Mouse (Mus musculus) heart, postnatal 0 days (tissue): Measurements from ENCODE around the gene Sall4. TPM values are rescaled to one million over a fixed set of nuclear protein-coding genes. Genes with fewer than 3 reads are reported as not detected.
A peak's percentile ranks its signal among the peaks of the same experiment; 100 is the strongest.

ENCODE experiments used
- ATAC-seq: fragments of 200-750 bp; cut with Nextera tagmentation; 2 replicates; pipeline ENCODE4 v1.8.0; 2017; ENCODE audit warnings: low read depth, moderate number of reproducible peaks, moderate library complexity; ENCODE audit not compliant: insufficient read depth
- DNase-seq: peaks from one replicate; pipeline ENCODE4 v3.0.0-alpha.2; 2016; ENCODE audit warnings: low spot score
- H3K27ac ChIP-seq: fragments of 300-500 bp; sonication (generic); 2 replicates; pipeline ENCODE4 v1.5.1; 2014; ENCODE audit warnings: low read depth, mild to moderate bottlenecking
- H3K27me3 ChIP-seq: fragments of 300-500 bp; sonication (generic); 2 replicates; pipeline ENCODE4 v1.6.1; 2014; ENCODE audit warnings: low read length, mixed read lengths; ENCODE audit not compliant: control insufficient read depth, insufficient read depth
- H3K36me3 ChIP-seq: fragments of 300-500 bp; sonication (generic); replicated peaks from 2 replicates; pipeline ENCODE4 v1.6.1; 2014; ENCODE audit warnings: low read length, mixed read lengths; ENCODE audit not compliant: control insufficient read depth, insufficient read depth
- H3K4me1 ChIP-seq: fragments of 300-500 bp; sonication (generic); 2 replicates; pipeline ENCODE4 v1.6.1; 2014; ENCODE audit warnings: antibody characterized with exemption; ENCODE audit not compliant: control insufficient read depth, insufficient read depth
- H3K4me2 ChIP-seq: fragments of 300-500 bp; sonication (generic); 2 replicates; pipeline ENCODE4 v1.6.1; 2014; ENCODE audit warnings: low read depth, mild to moderate bottlenecking, low read length, moderate library complexity
- H3K4me3 ChIP-seq: fragments of 300-500 bp; sonication (generic); 2 replicates; pipeline ENCODE4 v1.5.1; 2014; ENCODE audit warnings: low read depth, low read length
- H3K9ac ChIP-seq: fragments of 300-500 bp; sonication (generic); replicated peaks from 2 replicates; pipeline ENCODE4 v1.6.1; 2014; ENCODE audit warnings: low read depth, low read length, mixed read lengths
- H3K9me3 ChIP-seq: fragments of 300-500 bp; sonication (generic); replicated peaks from 2 replicates; pipeline ENCODE4 v1.6.1; 2016; ENCODE audit warnings: low read length; ENCODE audit not compliant: control insufficient read depth
- CTCF ChIP-seq: IDR thresholded peaks from 2 replicates; pipeline ENCODE4 v1.5.1; 2016; ENCODE audit warnings: antibody characterized with exemption, control low read depth, low read depth
- EP300 ChIP-seq: IDR thresholded peaks from 2 replicates; pipeline ENCODE4 v1.6.1; 2016; ENCODE audit warnings: antibody characterized with exemption, low read depth
- whole genome bisulfite sequencing: fragments of 180-500 bp; shearing (Covaris S2); extraction: QIAGEN DNeasy Blood & Tissue Kit; methylation state at CpG from one replicate; pipeline ENCODE4 v1.1.7; 2014; 5-methylcytosine and 5-hydroxymethylcytosine counted together
- polyA plus RNA-seq: library from polyadenylated mRNA; unstranded; fragments of >200 nt; fragmentation: Nextera tagmentation; extraction: Ambion mirVana; gene quantifications from 2 replicates; pipeline ENCODE4 v1.2.1, GENCODE M21; 2015
- total RNA-seq: library from RNA; depleted of rRNA; stranded (reverse); fragments of >200 nt; gene quantifications from 2 replicates; pipeline ENCODE4 v1.2.3, GENCODE M21; 2014; ENCODE audit warnings: low replicate concordance

Gene Sall4
- total and polyA plus RNA-seq, 2 experiments from 2014 or later: 0.87 TPM; not detected in 1

DNA sequence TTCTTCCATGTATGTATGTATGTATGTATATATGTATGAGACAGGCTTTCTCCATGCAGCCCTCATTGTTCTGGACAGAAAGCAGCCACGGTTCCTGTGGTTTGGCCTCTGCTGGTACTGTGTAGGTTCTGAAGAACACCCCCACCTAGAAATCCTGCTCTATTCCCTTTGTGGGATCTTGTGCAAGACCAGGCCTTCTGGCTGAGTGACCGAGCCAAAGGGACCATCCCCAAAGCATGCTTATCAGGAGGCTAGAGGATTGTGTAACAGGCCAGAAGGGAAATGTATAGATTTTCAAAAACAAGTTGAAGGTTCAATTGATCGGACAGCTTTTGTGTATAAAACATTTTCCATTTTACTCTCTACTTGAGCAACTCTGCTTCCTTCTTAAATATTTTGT is 8.5 kb upstream of the Sall4 start:
- 74% methylated on average over 3 of the region's 3 CpGs for WGBS
- Histone ChIP-seq H3K9ac (no peak overlapping the region), H3K4me1 (no peaks in the 10 kb centered on the region), H3K27ac (no peak overlapping the region), H3K27me3 (no peaks in the 10 kb centered on the region), H3K36me3 (no peaks in the 10 kb centered on the region), H3K4me3 (no peak overlapping the region), H3K9me3 (no peaks in the 10 kb centered on the region), H3K4me2 (no peak overlapping the region)
- no peak for DNase-seq
- ATAC-seq: no peak
- TF ChIP-seq CTCF (no peak), EP300 (no peak)

- Histone ChIP-seq H3K27me3 (peaks cover 54% of the 10 kb centered on the region), H3K9ac (no peak overlapping the region), H3K36me3 (no peaks in the 10 kb centered on the region), H3K27ac (no peak overlapping the region), H3K9me3 (no peaks in the 10 kb centered on the region), H3K4me3 (no peak overlapping the region), H3K4me1 (0 out of 2 replicates have a peak, but pooled peaks cover 4% of the 10 kb centered on the region), H3K4me2 (no peak overlapping the region)
- DNase-seq (no peak), ATAC-seq (no peak)
- TF ChIP-seq CTCF (no peak), EP300 (no peak)
- 70% methylated on average over 8 of the region's 8 CpGs for WGBS
These were observed 1.5 kb upstream of the Sall4 start for GRCm38 (mm10) chr2:168769259-168769658.

DNA sequence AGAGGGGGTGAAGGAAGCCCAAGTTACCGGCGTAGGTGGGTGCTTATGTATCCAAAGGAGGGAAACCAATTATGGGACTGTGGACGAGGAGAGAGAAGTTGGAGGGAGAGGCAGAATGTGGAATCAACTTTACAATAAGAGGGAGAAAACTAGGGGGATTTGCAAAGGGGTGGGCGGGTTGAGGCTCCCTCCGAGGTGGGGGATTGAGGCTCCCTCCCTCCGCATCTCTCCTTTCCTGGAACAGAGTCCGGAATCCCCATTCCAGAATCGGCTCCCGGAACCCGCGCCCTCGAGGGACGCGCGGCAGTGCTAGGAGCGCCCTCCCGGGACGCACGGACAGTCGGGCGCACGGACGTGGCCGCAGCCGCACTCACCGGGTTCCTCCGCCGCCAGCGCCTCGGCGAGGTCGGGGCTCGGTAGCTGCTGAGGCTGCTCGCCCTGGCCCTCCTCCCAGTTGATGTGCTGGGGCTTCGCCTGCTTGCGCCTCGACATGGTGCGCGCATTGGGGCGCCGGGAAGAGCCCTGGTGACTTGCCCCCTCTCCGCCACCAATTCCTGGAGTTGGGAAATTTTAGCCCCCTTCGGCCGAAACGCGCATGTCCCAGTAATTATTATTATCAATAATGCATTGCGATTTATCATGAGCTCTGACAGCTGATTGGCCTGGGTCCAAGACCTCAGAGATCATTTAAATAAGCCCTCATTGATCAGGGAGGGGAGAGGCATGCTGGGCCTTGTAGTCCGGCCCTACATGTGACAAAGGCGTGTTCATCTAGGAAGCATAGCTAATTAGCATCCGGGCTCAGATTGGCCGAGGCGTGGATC is 993 bp downstream of the Sall4 start:
- Histone ChIP-seq H3K36me3 (no peaks in the 10 kb centered on the region), H3K27me3 (peaks cover 78% of the 10 kb centered on the region), H3K4me2 (peak overlapping the region; percentile 82), H3K4me3 (peak overlapping the region; percentile 54), H3K4me1 (0 out of 2 replicates have a peak, but pooled peaks cover 4% of the 10 kb centered on the region), H3K27ac (peak overlapping the region; percentile 73), H3K9me3 (no peaks in the 10 kb centered on the region), H3K9ac (peak overlapping the region; percentile 73)
- TF ChIP-seq CTCF (no peak), EP300 (no peak)
- DNase-seq (peak; percentile 54), ATAC-seq (peak; percentile 78)
- under 1% methylated on average over 50 of the region's 52 CpGs for WGBS

- ATAC-seq: peak; percentile 34; the same call in 1 of the 2 replicates
- Histone ChIP-seq H3K4me1 (0 out of 2 replicates have a peak, but pooled peaks cover 4% of the 10 kb centered on the region), H3K27me3 (peaks cover 83% of the 10 kb centered on the region), H3K9ac (peak overlapping the region; percentile 73), H3K9me3 (no peaks in the 10 kb centered on the region), H3K4me2 (peak overlapping the region; percentile 82), H3K4me3 (peak overlapping the region; percentile 54), H3K27ac (peak overlapping the region; percentile 73), H3K36me3 (no peaks in the 10 kb centered on the region)
- WGBS: under 1% methylated on average over 61 of the region's 65 CpGs
- DNase-seq: no peak
- TF ChIP-seq EP300 (no peak), CTCF (no peak)
These were observed 1.8 kb downstream of the Sall4 start for GRCm38 (mm10) chr2:168765696-168766537.

- H3K9ac ChIP-seq: peak overlapping the region; percentile 73
- no peaks in the 10 kb centered on the region for H3K9me3 ChIP-seq
- H3K36me3 ChIP-seq: no peaks in the 10 kb centered on the region
- peak overlapping the region; percentile 54 for H3K4me3 ChIP-seq
- peaks cover 83% of the 10 kb centered on the region for H3K27me3 ChIP-seq
- DNase-seq: peak; percentile 19
- H3K4me2 ChIP-seq: peak overlapping the region; percentile 82
- H3K27ac ChIP-seq: peak overlapping the region; percentile 73; the same call in 1 of the 2 replicates
- peak; percentile 60 for ATAC-seq
- WGBS: 1% methylated on average over 31 of the region's 32 CpGs
- 0 out of 2 replicates have a peak, but pooled peaks cover 4% of the 10 kb centered on the region for H3K4me1 ChIP-seq
- peak; percentile 59 for TF ChIP-seq CTCF
- TF ChIP-seq EP300: no peak
These were observed 2.6 kb downstream of the Sall4 start for GRCm38 (mm10) chr2:168765065-168765681.
